Mouse (Mus musculus): ENCODE measurements around the gene Creb3l1.

GRCm38 (mm10) chr2:92030554-92030953 lies 6.3 kb upstream of the Creb3l1 start:
- TF ChIP-seq CTCF (IDR thresholded peaks at IDR 0.05; ENCODE audit: low read depth) (no peak), EP300 (IDR thresholded peaks at IDR 0.05; ENCODE audit: low read depth) (no peak)

Data from liver, postnatal 0 days (tissue).